Comparison of ENCODE assay signal across 12 mouse cellular contexts in genomic region chr2:178303453-178304187, GRCm38 (mm10).
DNase-seq lines count a peak whose midpoint lies in the region; ATAC-seq and TF ChIP-seq lines count a peak whose summit lies in the region.
"Had no signal": no experiment of that assay in that cellular context is flagged by ENCODE, and none has a peak within 500 bp of the region (broad histone marks: within the 10 kb centered on the region; RNA-seq: fewer than 3 reads in every experiment).

No protein-coding gene starts in this region.

- 31% methylated on average over 8 of the region's 8 CpGs for WGBS in forebrain, postnatal 0 days
- 37% methylated on average over 8 of the region's 8 CpGs for WGBS in neural tube, embryonic 13.5 days

- no peak overlapping the region for H3K4me2 ChIP-seq in forebrain, postnatal 0 days (ENCODE audit: low read depth)
- H3K4me2 ChIP-seq in neural tube, embryonic 13.5 days = no peak overlapping the region; the same call in 1 of the 2 replicates
- H3K4me2 ChIP-seq: embryonic facial prominence, embryonic 15.5 days; heart, embryonic 13.5 days; stomach, embryonic 15.5 days had no signal

- peaks cover 10% of the 10 kb centered on the region; the same call in 1 of the 2 replicates for H3K36me3 ChIP-seq in forebrain, postnatal 0 days (ENCODE audit: insufficient read depth)
- peaks cover 22% of the 10 kb centered on the region for H3K36me3 ChIP-seq in neural tube, embryonic 13.5 days
- H3K36me3 ChIP-seq: embryonic facial prominence, embryonic 15.5 days; heart, embryonic 13.5 days; stomach, embryonic 15.5 days had no signal

- peak; percentile 58 for DNase-seq in embryo, embryonic 10.5 days (ENCODE audit: low spot score)
- peak; percentile 94 for DNase-seq in forebrain, postnatal 0 days
- DNase-seq in left cerebral cortex, postnatal 10 days (ENCODE audit: extremely low spot score in 1 of 2, low spot score in 2 of 2) = peak; percentile 82 to 86
- no peak for DNase-seq in cerebellum, adult 18-20 months
- DNase-seq in yolk sac, embryonic 10.5 days (ENCODE audit: low spot score) = no peak
- DNase-seq in spleen, postnatal 4 days (ENCODE audit: low spot score in 2 of 2) = no peak
- no peak for DNase-seq in urinary bladder, postnatal 36 days (ENCODE audit: low spot score in 2 of 2)

- no peak overlapping the region for H3K4me3 ChIP-seq in forebrain, postnatal 0 days (ENCODE audit: low read depth, low read length)
- H3K4me3 ChIP-seq in neural tube, embryonic 13.5 days = no peak overlapping the region
- H3K4me3 ChIP-seq: embryonic facial prominence, embryonic 15.5 days; heart, embryonic 13.5 days; megakaryocyte, embryonic 14.5 days; stomach, embryonic 15.5 days had no signal

- peak overlapping the region; percentile 86 for H3K27ac ChIP-seq in forebrain, postnatal 0 days (ENCODE audit: low read depth, low read length)
- peak overlapping the region; percentile 81 for H3K27ac ChIP-seq in neural tube, embryonic 13.5 days (replicated peaks)
- H3K27ac ChIP-seq: embryonic facial prominence, embryonic 15.5 days; heart, embryonic 13.5 days; stomach, embryonic 15.5 days had no signal

- 0 out of 2 replicates have a peak overlapping the region, but pooled peaks have one; percentile 10 for H3K9ac ChIP-seq in forebrain, postnatal 0 days
- no peak overlapping the region for H3K9ac ChIP-seq in neural tube, embryonic 13.5 days
- H3K9ac ChIP-seq: embryonic facial prominence, embryonic 15.5 days; heart, embryonic 13.5 days; stomach, embryonic 15.5 days had no signal

- H3K4me1 ChIP-seq in forebrain, postnatal 0 days (ENCODE audit: insufficient read depth) = peaks cover 21% of the 10 kb centered on the region
- peaks cover 44% of the 10 kb centered on the region for H3K4me1 ChIP-seq in neural tube, embryonic 13.5 days (replicated peaks)
- H3K4me1 ChIP-seq: embryonic facial prominence, embryonic 15.5 days; heart, embryonic 13.5 days; megakaryocyte, embryonic 14.5 days; stomach, embryonic 15.5 days had no signal

- intact Hi-C loops in left cerebral cortex, postnatal 10 days (cut with DNase I) = no loop called here

- H3K9me3 ChIP-seq in forebrain, postnatal 0 days (ENCODE audit: low read length) = no peaks in the 10 kb centered on the region
- H3K9me3 ChIP-seq in neural tube, embryonic 13.5 days = no peaks in the 10 kb centered on the region
- H3K9me3 ChIP-seq: embryonic facial prominence, embryonic 15.5 days; heart, embryonic 13.5 days; stomach, embryonic 15.5 days had no signal

- no peak for TF ChIP-seq CTCF in forebrain, postnatal 0 days (IDR thresholded peaks at IDR 0.05; ENCODE audit: low read depth)

- H3K27me3 ChIP-seq in forebrain, postnatal 0 days (ENCODE audit: insufficient read depth, low read length) = no peaks in the 10 kb centered on the region
- H3K27me3 ChIP-seq in neural tube, embryonic 13.5 days = no peaks in the 10 kb centered on the region
- H3K27me3 ChIP-seq: embryonic facial prominence, embryonic 15.5 days; megakaryocyte, embryonic 14.5 days; stomach, embryonic 15.5 days had no signal

- ATAC-seq in forebrain, postnatal 0 days = peak; percentile 81
- peak; percentile 76 for ATAC-seq in neural tube, embryonic 13.5 days (ENCODE audit: low read depth)

Comparison
In these comparisons a context has a peak if more than half of its experiments do, and no peak if none do; other contexts are left out.
1. DNase-seq: peak in embryo, embryonic 10.5 days (single experiment), forebrain, postnatal 0 days (single experiment) and left cerebral cortex, postnatal 10 days (2 of 2); none in cerebellum, adult 18-20 months (0 of 2), yolk sac, embryonic 10.5 days (single experiment), spleen, postnatal 4 days (0 of 2) and urinary bladder, postnatal 36 days (0 of 2).